Mouse (Mus musculus) R1 (cell line): ENCODE data around the gene Cop1.

ENCODE experiments used
- DNase-seq: peaks from one replicate; pipeline ENCODE4 v3.0.0-alpha.2; 2018; ENCODE audit warnings: low read depth, low spot score

The Cop1 gene

GRCm38 (mm10) chr1:159231781-159232571 lies at the start of gene Cop1:
Gene Cop1, plus strand, starts transcription at chr1:159232320.
- DNase-seq = peak; percentile 87

GRCm38 (mm10) chr1:159186741-159187140 lies 45.4 kb upstream of the Cop1 start:
- no peak for DNase-seq

- DNase-seq = no peak
Observed at GRCm38 (mm10) chr1:159198603-159199002, 33.5 kb upstream of the Cop1 start.

- no peak for DNase-seq
Observed at GRCm38 (mm10) chr1:159199606-159200005, 32.5 kb upstream of the Cop1 start.

- no peak for DNase-seq
Observed at GRCm38 (mm10) chr1:159201220-159201619, 30.9 kb upstream of the Cop1 start.

GRCm38 (mm10) chr1:159211711-159212110 lies 20.4 kb upstream of the Cop1 start:
- DNase-seq = no peak

- no peak for DNase-seq
Observed at GRCm38 (mm10) chr1:159217437-159217836, 14.7 kb upstream of the Cop1 start.

- DNase-seq = no peak
Observed at GRCm38 (mm10) chr1:159222046-159222445, 10.1 kb upstream of the Cop1 start.

GRCm38 (mm10) chr1:159225064-159225824 lies 6.9 kb upstream of the Cop1 start:
- no peak for DNase-seq

GRCm38 (mm10) chr1:159232572-159233261 lies 597 bp downstream of the Cop1 start:
- DNase-seq = peak; percentile 51

- DNase-seq = no peak
Observed at GRCm38 (mm10) chr1:159233426-159233825, 1.3 kb downstream of the Cop1 start.

- DNase-seq = peak; percentile 50
Observed at GRCm38 (mm10) chr1:159234496-159234895, 2.4 kb downstream of the Cop1 start.

- no peak for DNase-seq
Observed at GRCm38 (mm10) chr1:159235674-159236073, 3.6 kb downstream of the Cop1 start.

- DNase-seq = no peak
Observed at GRCm38 (mm10) chr1:159238147-159238546, 6.0 kb downstream of the Cop1 start.

- DNase-seq = no peak
Observed at GRCm38 (mm10) chr1:159250320-159250719, 18.2 kb downstream of the Cop1 start.

GRCm38 (mm10) chr1:159253078-159253477 lies 21.0 kb downstream of the Cop1 start:
- no peak for DNase-seq

- no peak for DNase-seq
Observed at GRCm38 (mm10) chr1:159254906-159255685, 23.0 kb downstream of the Cop1 start.

GRCm38 (mm10) chr1:159256543-159256942 lies 24.4 kb downstream of the Cop1 start:
- no peak for DNase-seq

- DNase-seq = no peak
Observed at GRCm38 (mm10) chr1:159263820-159264219, 31.7 kb downstream of the Cop1 start.

GRCm38 (mm10) chr1:159280072-159280471 lies 48.0 kb downstream of the Cop1 start:
- no peak for DNase-seq

- no peak for DNase-seq
Observed at GRCm38 (mm10) chr1:159281861-159282260, 49.7 kb downstream of the Cop1 start.
